Comparison of ENCODE assay signal across 27 mouse cellular contexts in the genomic region with DNA sequence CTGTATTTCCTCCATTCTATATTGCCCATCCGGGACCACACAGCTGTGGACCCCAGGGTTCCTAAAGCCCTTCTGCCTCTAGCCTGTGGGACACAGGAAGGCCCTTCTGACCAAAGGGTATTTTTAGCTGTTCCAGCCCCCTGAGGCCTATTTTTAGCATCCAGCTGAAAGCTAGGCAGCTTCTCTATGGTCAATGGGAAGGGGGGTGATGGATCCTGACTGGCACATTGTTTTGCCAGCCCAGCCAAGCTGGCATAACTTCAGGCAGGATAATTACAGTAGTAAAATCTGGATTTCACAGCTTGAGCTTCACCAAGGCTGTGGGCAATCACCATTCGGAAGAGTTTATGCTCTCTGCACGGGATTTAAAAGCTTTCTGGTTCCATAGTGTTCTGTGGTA.
A peak's percentile ranks its signal among the peaks of the same experiment; 100 is the strongest.
DNase-seq lines count a peak whose midpoint lies in the region; ATAC-seq and TF ChIP-seq lines count a peak whose summit lies in the region.
"Had no signal": no experiment of that assay in that cellular context is flagged by ENCODE, and none has a peak within 500 bp of the region (broad histone marks: within the 10 kb centered on the region; RNA-seq: fewer than 3 reads in every experiment).

No protein-coding gene starts in this region.

- no peaks in the 10 kb centered on the region for H3K27me3 ChIP-seq in heart, embryonic 12.5 days (replicated peaks)
- no peaks in the 10 kb centered on the region for H3K27me3 ChIP-seq in heart, embryonic 11.5 days (ENCODE audit: control insufficient read depth, insufficient read depth, low read length)
- H3K27me3 ChIP-seq: embryonic facial prominence, embryonic 15.5 days; forebrain, embryonic 13.5 days; limb, embryonic 15.5 days; liver, embryonic 13.5 days had no signal

- no peak overlapping the region for H3K27ac ChIP-seq in heart, embryonic 12.5 days (ENCODE audit: poor library complexity, severe bottlenecking)
- 0 out of 2 replicates have a peak overlapping the region, but pooled peaks have one; percentile 12 for H3K27ac ChIP-seq in heart, embryonic 11.5 days (ENCODE audit: low read depth, low read length)
- H3K27ac ChIP-seq: embryonic facial prominence, embryonic 10.5 days; embryonic facial prominence, embryonic 15.5 days; forebrain, embryonic 13.5 days; kidney, postnatal 0 days; limb, embryonic 10.5 days; limb, embryonic 15.5 days; liver, embryonic 13.5 days; macrophage had no signal

- H3K9me3 ChIP-seq in heart, embryonic 12.5 days (replicated peaks), result no peaks in the 10 kb centered on the region
- H3K9me3 ChIP-seq in heart, embryonic 11.5 days (replicated peaks; ENCODE audit: control insufficient read depth, low read length), result no peaks in the 10 kb centered on the region
- H3K9me3 ChIP-seq: embryonic facial prominence, embryonic 10.5 days; embryonic facial prominence, embryonic 15.5 days; forebrain, embryonic 13.5 days; limb, embryonic 10.5 days; limb, embryonic 15.5 days; liver, embryonic 13.5 days had no signal

- ATAC-seq in heart, embryonic 12.5 days (ENCODE audit: insufficient number of reproducible peaks, low FRiP score), result no peak
- no peak for ATAC-seq in heart, embryonic 11.5 days (replicated peaks; ENCODE audit: insufficient number of reproducible peaks, low FRiP score, low TSS enrichment)
- ATAC-seq: forebrain, embryonic 13.5 days; intestine, embryonic 16.5 days had no signal

- peak; percentile 18 to 25 for DNase-seq in heart, adult 18-20 months
- DNase-seq in right cerebral cortex, postnatal 10 days (ENCODE audit: low spot score in 2 of 2), result peak; percentile 34 to 35
- no peak for DNase-seq in right cerebral cortex, postnatal 4 days
- DNase-seq in lung, adult 2 months, result no peak
- DNase-seq in c-Kit-positive CD71-positive TER-119-positive erythroid progenitor cells, embryonic 14.5 days (ENCODE audit: low spot score), result no peak
- DNase-seq: adrenal gland, postnatal 36 days; B cell, adult 2 months; cerebellum, adult 8-10 months; gastrocnemius, postnatal 14 days; kidney, adult 8-10 months; liver, embryonic 13.5 days; lung, adult 18-20 months; lung, postnatal 10 days; midbrain, embryonic 14.5 days; right cerebral cortex, postnatal 25 days; spleen, adult 18-20 months; thymus, postnatal 14 days had no signal

- no peak for TF ChIP-seq POLR2A in lung, adult 2 months (IDR thresholded peaks at IDR 0.05; ENCODE audit: borderline replicate concordance, extremely low read depth, low read depth, low read length)

- H3K4me1 ChIP-seq in heart, embryonic 12.5 days (replicated peaks), result peaks cover 19% of the 10 kb centered on the region
- peaks cover 2% of the 10 kb centered on the region; the same call in 1 of the 2 replicates for H3K4me1 ChIP-seq in heart, embryonic 11.5 days (ENCODE audit: control insufficient read depth, insufficient read depth, low read length)
- no peaks in the 10 kb centered on the region for H3K4me1 ChIP-seq in lung, adult 2 months (ENCODE audit: control insufficient read depth, insufficient read depth, low read length)
- H3K4me1 ChIP-seq: embryonic facial prominence, embryonic 15.5 days; forebrain, embryonic 13.5 days; limb, embryonic 15.5 days; liver, embryonic 13.5 days had no signal

- H3K4me3 ChIP-seq in heart, embryonic 12.5 days, result no peak overlapping the region
- no peak overlapping the region for H3K4me3 ChIP-seq in heart, embryonic 11.5 days (ENCODE audit: low read depth, low read length)
- H3K4me3 ChIP-seq in lung, adult 2 months (replicated peaks; ENCODE audit: extremely low read depth, low read depth, low read length), result no peak overlapping the region
- H3K4me3 ChIP-seq: embryonic facial prominence, embryonic 10.5 days; embryonic facial prominence, embryonic 15.5 days; forebrain, embryonic 13.5 days; limb, embryonic 10.5 days; limb, embryonic 15.5 days; liver, embryonic 13.5 days had no signal

- no peaks in the 10 kb centered on the region for H3K36me3 ChIP-seq in heart, embryonic 12.5 days
- no peaks in the 10 kb centered on the region for H3K36me3 ChIP-seq in heart, embryonic 11.5 days (ENCODE audit: control insufficient read depth, insufficient read depth, low read length)
- H3K36me3 ChIP-seq: embryonic facial prominence, embryonic 10.5 days; embryonic facial prominence, embryonic 15.5 days; limb, embryonic 10.5 days; limb, embryonic 15.5 days; liver, embryonic 13.5 days had no signal

- WGBS in heart, embryonic 12.5 days, result 63% methylated on average over 3 of the region's 3 CpGs
- WGBS in heart, embryonic 11.5 days (ENCODE audit: insufficient replicate concordance), result 68% methylated on average over 3 of the region's 3 CpGs
- 82% methylated on average over 3 of the region's 3 CpGs for WGBS in lung, adult 2 months

- no peak overlapping the region for H3K4me2 ChIP-seq in heart, embryonic 12.5 days
- H3K4me2 ChIP-seq in heart, embryonic 11.5 days, result no peak overlapping the region
- H3K4me2 ChIP-seq: embryonic facial prominence, embryonic 15.5 days; forebrain, embryonic 13.5 days; limb, embryonic 15.5 days; liver, embryonic 13.5 days had no signal

- H3K9ac ChIP-seq in heart, embryonic 12.5 days, result no peak overlapping the region
- no peak overlapping the region for H3K9ac ChIP-seq in heart, embryonic 11.5 days (ENCODE audit: low read depth, low read length)
- H3K9ac ChIP-seq: embryonic facial prominence, embryonic 15.5 days; forebrain, embryonic 13.5 days; limb, embryonic 15.5 days; liver, embryonic 13.5 days had no signal

- no peak for TF ChIP-seq CTCF in lung, adult 2 months (IDR thresholded peaks at IDR 0.05; ENCODE audit: insufficient read depth, low read length)

Comparison
In these comparisons a context has a peak if more than half of its experiments do, and no peak if none do; other contexts are left out.
1. DNase-seq: peak in heart, adult 18-20 months (2 of 2) and right cerebral cortex, postnatal 10 days (2 of 2); none in right cerebral cortex, postnatal 4 days (single experiment), lung, adult 2 months (single experiment) and c-Kit-positive CD71-positive TER-119-positive erythroid progenitor cells, embryonic 14.5 days (single experiment).